Mouse (Mus musculus) urinary bladder, postnatal 10 days (tissue): ENCODE measurements around the gene Plb1.

Source experiments
- DNase-seq: peaks from one replicate; pipeline ENCODE4 v3.0.0; 2022; ENCODE audit warnings: low spot score

The Plb1 gene

DNA sequence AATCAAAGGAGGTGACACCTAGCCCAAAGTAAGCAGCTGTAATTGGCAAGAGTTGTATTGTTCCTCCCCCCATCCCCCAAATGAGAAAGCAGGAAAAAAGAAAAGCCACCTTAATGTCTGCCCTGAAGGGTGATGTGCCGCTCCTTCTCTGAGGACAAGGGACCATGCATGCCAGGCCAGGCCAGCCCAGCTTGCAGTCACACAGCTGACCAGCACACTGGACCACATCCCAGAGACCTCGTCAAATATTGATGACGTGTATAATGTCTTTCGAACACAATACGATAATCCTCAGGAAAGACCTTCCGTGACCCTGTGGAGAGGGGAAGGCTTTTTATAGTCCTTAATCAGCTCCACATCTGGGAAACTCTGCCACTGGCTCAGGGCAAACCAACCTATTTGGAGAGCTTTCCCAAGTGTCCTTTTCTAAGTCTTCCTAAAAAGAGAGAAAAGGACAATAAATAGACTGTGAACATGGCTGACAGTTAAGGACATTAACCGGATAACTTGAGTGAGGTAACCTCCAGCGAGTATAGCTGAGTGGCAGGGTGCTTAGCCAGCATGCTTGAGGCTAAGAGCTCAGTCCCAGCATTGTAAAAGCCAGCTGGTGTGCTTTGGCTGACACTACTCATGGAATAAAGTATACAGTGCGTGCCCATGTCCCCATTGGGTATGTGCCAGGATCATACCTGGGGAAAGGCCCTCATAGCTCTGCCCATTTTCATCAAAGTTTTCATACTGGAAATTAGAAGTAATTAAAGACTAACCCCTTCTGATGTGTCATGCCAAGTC, 162.8 kb downstream of the Plb1 start:
- no peak for DNase-seq

DNA sequence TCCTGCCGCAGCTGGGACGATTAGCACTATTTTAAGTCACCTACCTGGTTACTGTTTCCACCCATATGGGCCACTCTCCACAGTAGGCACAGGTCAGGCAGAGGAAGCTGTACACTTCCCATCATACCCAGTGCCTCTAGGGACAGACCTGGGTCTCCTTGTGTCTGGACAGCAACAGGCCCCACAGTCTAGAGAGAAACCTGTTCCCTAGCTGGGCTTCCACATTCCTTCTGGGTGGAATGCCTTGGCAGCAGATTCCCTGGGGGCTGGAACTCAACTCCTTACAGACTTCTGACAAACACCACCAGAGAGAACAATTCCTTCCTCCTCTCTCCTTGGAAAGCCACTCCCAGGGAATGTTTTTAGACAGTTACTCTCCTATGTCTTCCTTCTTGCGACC, 165.2 kb downstream of the Plb1 start:
- DNase-seq = no peak

DNA sequence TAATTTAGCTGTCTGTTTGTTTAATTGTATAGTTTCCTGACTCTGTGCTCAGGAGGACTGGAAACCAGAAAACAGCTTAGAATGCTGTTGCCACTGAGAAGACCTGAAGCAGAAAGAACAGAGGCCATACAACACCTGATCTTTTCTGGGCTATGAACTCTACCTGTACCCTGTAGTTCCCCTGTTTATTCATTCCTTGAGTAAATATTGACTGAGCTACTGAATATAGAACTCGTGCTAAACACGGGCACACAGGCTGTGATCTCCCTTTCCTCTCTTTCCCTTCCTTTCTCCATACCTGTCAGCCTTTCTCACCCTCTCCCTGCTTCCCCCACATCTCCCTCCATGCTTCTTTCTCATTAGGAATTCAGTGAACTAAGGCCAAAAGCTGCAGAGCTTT, 168.4 kb downstream of the Plb1 start:
- no peak for DNase-seq

GRCm38 (mm10) chr5:32403082-32403953, 170.8 kb downstream of the Plb1 start:
- no peak for DNase-seq

GRCm38 (mm10) chr5:32405199-32405855, 172.8 kb downstream of the Plb1 start:
- DNase-seq = no peak

- DNase-seq = no peak
Observed at GRCm38 (mm10) chr5:32408771-32409170, 176.3 kb downstream of the Plb1 start.

- DNase-seq = no peak
Observed at GRCm38 (mm10) chr5:32409747-32410146, 177.2 kb downstream of the Plb1 start.

DNA sequence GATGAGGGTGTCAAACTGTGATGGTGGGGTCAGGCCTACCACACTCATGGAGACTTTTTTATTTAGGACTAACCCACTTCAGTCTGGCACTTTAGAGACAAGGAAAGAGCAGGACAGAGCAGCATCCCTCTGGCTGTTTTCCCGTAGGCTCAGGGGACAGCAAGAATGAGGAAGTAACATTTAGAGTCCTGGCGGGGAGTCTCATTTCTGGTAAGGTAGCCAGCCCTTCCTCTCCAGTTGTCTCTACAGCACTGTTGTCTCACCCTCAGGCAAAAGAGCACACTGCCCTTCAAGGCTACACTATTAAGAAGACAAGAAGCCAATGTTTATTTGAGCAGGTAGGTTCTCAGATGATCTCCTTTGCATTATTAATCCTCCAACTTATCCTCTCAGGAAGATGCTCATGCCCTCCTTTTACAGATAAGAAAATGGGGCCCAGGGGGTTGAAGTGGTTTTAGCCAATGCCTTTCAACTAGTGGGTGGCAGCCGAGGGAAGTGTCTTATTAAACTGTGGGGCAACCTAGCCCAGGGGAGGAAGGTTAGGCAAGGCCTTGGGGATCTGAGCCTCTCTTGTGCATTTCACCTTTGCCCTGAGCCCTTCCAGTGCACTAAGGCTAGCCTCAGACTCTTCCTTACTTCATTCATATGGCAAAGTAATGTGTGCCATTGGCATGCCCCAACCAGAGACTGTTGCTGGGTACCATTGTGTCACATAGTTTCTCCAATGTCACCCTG, 178.6 kb downstream of the Plb1 start:
- no peak for DNase-seq

GRCm38 (mm10) chr5:32412186-32412950, 179.9 kb downstream of the Plb1 start:
- DNase-seq = no peak

- DNase-seq = no peak
Observed at GRCm38 (mm10) chr5:32413083-32413482, 180.6 kb downstream of the Plb1 start.

GRCm38 (mm10) chr5:32413569-32413968, 181.1 kb downstream of the Plb1 start:
- no peak for DNase-seq

DNA sequence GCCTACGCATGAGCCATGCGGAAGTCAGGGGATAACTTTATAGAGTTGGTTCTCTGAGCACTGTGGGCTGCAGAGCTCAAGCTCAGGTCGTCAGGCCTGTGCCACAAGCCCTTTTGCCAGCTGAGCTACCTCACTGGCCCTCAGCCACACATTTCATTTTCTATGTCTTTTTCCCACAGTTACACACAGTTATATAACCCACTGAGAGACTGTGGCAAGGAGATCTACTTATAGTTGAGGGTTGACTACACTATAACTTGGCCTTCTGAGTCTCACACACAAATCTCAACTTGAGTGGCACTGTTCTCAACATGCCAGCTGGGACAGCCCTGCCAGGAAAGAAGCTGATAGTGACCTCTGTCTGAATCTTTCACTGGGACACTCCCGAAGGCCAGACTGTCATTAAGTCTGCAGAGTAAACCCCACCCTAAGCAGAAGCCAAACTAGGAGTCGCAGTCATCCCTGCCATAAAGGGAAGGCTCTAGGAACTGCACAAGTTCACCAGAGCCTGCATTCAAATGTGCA, 182.0 kb downstream of the Plb1 start:
- no peak for DNase-seq

DNA sequence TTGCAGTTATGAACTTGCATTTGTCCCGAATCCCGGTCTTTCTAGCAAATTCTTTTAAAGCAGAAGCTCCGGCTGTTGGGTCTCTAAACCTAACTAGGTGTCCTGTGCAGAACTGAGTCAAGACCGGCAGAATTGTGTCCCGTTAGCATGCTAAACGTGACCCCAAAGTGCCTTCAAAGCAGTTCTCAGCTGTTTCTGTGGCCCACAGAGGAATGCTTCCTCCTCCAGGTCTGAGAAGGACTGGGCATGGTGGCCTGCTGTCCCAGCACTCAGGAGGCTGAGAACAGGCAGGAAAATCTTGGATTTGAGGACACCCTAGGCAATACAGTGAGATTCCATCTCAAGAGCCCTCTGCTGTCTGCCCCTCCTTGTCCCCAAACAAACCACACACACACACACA, 183.0 kb downstream of the Plb1 start:
- DNase-seq = no peak
